Mouse (Mus musculus) erythroid progenitor cell, adult 5-6 weeks (primary cell): ENCODE measurements around the gene Ugt1a7c. TPM values are rescaled to one million over a fixed set of nuclear protein-coding genes. Genes with fewer than 3 reads are reported as not detected.
"Not testable (repeated sequence)": the region's sequence is repeated elsewhere in the genome, so short reads cannot be mapped to it uniquely, and the experiment has no call there.

Source experiments
- ATAC-seq: replicated peaks from 2 replicates; pipeline ENCODE4 v1.8.0; 2016; ENCODE audit warnings: moderate number of reproducible peaks, mild to moderate bottlenecking, moderate TSS enrichment, inconsistent platforms; ENCODE audit not compliant: poor library complexity, low FRiP score, severe bottlenecking
- total RNA-seq, 2 experiments: library from RNA; stranded (forward) in 1 of 2; stranded (reverse) in 1 of 2; fragments of 150-400 nt in 1 of 2; fragments of 186-747, 209-891 nt in 1 of 2; gene quantifications; 2 replicates each; pipeline versions ENCODE4 v1.2.3 to v1.2.4; 2015 to 2017; ENCODE audit warnings: low replicate concordance in 2 of 2

Gene Ugt1a7c
- total RNA-seq, 2 experiments from 2014 or later: 7.5 to 11.5 TPM

DNA sequence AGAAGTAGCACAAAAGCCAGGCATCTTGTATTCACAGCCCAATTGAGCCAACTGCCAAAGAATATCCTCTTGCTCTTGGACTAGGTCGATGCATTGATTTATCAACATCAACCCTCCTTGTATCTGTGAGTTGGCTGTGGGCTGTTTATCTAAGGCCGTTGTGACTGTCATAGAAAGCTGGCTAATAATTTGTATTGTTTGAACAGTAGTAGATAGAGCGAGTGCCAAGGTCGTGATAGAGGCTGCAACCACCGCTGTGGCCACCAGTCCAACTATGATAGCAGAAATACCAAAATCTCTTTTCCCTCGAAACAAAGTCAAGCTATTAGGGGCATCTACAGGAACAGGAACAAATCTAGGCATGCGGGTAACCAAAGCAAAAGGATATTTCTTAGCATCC, 77.3 kb downstream of the Ugt1a7c start:
- ATAC-seq: not testable (repeated sequence)

DNA sequence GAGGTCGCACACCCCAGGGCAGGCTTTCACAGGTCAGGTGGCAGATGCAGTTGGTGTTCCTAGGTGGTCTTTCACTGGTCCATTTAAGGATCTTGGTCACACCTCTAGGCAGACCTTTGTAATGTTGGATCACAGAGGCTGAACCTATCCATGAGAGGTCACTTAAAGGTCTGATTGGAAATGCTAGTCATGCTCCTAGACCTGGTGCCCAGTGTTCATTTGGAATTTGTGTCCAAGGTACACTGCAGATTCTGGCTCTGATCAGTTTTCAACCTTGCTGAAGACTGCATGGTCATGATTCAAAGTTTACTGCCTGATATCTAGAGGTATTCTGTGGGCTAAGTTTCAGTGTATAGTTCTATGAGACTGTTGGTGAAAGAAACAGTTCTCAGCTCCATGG, 84.8 kb downstream of the Ugt1a7c start:
- no peak for ATAC-seq

DNA sequence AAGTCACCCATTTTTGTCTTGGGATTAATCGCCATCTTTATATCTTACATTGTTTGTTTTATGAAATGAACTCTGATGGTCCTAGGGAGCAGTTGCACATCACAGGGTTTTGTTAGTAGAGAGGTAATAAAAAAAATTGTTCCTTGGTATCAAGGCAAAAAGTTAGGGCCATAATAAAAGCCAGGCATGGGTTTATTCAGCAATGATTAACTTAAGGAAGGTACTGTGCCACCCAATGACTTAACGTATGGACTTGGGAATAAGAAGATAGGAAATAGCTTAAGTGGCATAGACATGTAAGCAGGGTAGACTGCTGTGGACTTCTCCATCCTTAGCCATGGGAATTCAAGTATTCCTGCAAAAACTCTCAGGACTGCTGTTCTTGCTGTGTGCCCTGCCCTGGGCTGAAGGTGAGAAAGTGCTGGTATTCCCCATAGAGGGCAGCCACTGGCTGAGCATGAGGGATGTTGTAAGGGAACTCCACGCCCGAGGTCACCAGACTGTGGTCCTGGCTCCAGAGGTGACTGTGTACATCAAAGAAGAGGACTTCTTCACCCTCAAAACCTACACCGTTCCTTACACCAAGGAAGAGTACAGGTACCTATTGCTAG, 91.6 kb downstream of the Ugt1a7c start:
- ATAC-seq: no peak

DNA sequence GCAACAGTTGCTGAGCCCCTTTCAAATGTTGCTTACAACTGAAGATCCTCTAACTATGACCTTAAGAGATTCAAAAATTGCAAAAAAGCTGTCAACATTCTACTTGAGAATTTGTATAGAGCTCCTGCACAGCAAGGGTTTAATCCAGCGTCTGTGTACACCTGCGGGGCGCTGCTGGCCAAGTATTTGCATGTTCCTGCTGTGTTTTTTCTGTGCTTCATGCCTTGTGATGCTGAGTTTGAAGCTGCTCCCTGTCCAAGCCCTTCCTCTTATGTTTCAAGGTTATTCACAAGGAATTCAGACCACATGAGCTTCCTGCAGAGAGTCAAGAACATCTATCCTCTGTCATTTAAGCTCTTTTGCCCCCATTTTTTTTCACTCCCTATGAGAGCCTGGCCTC, 97.3 kb downstream of the Ugt1a7c start:
- no peak for ATAC-seq

DNA sequence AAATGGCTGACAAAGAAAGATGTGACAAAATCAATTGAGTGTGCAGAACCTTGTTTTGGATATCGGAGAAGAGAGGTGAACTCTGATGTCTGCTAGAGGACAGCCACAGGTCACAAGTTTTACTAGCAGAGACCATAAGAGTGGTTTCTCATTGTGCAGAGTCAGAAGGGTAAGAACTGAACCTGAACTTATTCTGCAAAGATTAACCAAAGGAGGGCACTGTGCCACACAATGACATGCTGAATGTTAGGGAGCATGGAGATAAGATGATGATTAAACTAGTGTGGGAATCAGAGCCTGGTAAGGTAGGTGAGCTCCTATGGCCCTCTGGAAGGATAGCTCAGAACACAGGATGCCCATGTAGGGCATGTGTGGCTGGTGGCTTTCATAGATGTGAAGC, 100.8 kb downstream of the Ugt1a7c start:
- no peak for ATAC-seq

DNA sequence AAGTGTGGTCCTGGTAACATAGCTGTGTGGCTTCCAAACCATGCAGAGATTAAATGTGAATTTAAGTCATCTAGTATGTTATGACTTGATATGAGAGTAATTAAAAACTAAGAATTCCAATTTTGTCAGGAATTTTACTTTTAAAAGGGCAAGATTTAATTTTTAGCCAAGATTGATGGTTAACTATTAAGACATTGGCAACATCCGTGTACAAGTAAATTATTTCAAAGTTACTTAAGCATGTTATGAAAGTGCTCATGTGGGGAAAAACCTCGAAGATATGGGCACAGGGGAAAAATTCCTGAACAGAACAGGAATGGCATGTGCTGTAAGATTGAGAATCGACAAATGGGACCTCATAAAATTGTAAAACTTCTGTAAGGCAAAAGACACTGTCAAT, 102.6 kb downstream of the Ugt1a7c start:
- ATAC-seq: no peak

DNA sequence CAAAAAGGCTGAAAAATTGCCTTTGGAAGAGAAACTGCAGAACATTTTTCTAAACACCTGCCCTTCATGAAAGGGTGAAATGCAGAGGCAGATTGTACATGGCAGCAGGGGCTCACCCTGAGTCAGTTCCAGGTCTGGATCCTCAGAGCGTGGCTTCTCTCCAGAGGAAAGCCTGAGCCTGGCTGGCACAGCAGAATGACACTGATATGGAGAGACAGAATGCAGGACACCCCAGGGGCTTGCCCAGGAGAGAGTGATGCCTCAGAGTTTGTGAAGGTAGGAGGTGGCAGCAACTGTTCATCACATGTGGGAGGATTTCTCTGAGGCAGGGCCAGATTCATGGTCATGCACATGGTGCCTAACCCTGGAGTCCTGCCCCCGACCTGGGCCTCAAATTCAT, 105.1 kb downstream of the Ugt1a7c start:
- ATAC-seq: no peak

DNA sequence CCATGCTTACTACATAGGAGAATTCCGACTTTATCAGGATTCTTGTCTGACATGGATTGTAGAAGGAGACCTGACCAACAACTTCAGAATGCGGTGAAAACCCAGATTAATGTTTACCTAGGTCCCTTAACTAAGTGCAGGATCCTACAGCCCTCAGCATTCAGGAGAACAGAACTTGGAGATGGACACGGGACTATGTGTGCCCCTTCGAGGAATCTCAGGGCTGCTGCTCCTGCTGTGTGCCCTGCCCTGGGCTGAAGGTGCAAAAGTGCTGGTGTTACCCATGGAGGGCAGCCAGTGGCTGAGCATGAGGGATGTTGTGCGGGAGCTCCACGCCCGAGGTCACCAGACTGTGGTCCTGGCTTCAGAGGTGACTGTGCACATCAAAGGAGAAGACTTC, 105.6 kb downstream of the Ugt1a7c start, which contains the start of gene Ugt1a2:
Ugt1a2 (plus strand) TSS at position 146 of the 400 bp plus-strand sequence.
- no peak for ATAC-seq

DNA sequence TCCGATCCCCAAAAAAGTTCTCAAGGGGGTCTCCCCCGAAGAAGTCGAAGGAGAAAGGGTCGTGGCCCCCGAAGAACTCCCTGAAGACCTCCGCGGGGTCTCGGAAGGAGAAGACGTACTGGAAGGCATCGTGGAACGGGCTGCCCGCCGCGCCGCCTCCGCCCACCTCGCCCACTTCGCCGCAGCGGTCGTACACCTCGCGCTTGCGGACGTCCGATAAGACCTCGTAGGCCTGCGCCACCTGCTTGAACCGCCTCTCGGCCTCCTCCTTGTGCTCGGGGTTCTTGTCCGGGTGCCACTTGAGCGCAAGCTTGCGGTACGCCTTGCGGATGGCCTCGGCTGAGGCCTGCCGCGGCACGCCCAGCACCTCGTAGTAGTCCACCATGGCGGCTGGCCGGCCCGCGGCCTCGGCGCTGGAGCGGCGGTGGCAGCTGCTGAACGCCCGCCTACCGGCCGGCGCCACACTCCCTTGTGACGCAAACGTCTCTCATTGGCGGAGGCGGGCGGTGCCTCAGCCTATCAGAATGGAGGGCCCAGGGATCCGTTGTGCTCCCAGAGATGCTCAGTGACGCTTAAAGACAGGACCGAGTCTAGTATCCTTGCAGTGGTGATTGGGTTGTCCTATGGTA, 110.5 kb downstream of the Ugt1a7c start, which contains the start of gene Dnajb3:
Dnajb3 (minus strand) TSS at position 489 of the 629 bp plus-strand sequence.
- ATAC-seq: peak; percentile 82

DNA sequence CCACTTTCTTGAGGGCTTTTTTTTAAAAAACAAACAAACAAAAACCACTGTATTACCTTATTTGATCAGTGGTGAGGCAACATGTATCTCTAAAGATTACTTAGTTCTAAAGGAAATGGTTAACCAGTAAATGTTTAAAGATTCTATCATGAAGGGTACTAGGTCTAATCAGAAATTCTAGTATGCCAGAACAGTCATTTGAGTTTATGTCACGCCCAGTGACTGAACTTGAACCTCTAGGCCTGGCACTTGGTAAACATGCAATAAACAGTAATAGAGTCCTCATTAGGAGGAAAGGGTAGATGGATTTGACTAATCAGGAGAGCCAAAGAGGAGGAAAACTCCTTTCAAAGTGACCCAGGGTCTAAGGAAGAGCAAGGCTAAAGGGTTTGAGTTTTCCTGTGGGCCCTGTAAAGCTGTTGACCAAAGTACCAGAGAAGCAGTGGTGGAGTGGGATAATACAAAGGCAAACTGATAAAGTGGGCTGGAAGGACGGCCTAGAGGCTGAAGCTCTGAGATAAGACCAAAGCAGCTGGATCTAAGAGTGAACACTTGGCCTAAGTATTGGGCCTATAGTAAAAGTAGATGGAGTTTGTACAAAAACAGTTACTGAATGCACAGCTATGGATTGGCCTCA, 112.1 kb downstream of the Ugt1a7c start:
- peak; percentile 82 for ATAC-seq

DNA sequence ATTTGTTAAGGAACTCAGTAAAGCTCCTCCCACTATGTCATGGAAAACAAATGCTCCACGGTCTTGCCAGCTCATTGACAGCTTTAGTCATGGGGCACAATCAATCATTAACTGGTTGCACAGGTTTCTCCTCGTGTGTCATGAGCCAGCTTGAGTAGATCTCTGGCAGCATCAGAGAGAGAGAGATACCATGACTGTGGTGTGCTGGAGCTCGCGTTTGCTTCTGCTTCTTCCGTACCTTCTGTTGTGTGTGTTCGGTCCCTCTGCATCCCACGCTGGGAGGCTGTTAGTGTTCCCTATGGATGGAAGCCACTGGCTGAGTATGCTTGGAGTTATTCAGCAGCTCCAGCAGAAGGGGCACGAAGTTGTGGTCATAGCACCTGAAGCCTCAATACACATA, 117.0 kb downstream of the Ugt1a7c start, which contains the start of gene Ugt1a1:
Ugt1a1 (plus strand) TSS at position 148 of the 400 bp plus-strand sequence.
- no peak for ATAC-seq

DNA sequence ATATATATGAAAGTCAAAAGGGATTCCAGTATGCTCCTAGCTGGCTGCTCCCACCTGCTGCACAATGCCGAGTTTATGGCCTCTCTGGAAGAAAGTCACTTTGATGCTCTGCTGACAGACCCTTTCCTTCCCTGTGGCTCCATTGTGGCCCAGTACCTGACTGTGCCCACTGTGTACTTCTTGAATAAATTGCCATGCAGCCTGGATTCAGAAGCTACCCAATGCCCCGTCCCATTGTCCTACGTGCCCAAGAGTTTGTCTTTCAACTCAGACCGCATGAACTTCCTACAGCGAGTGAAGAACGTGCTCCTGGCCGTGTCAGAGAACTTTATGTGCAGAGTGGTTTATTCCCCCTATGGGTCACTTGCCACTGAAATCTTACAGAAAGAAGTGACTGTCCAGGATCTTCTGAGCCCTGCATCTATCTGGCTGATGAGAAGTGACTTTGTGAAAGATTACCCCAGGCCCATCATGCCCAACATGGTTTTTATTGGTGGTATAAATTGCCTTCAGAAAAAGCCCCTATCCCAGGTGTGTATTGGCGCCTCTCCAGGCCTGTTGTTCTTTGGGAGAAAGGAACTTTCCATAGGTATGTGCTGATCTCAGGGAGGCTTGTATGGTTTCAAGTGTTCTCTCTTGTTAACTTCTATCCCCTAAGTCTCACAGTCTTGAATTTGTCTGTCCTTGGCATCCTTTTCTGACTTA, 117.6 kb downstream of the Ugt1a7c start:
- ATAC-seq: no peak

DNA sequence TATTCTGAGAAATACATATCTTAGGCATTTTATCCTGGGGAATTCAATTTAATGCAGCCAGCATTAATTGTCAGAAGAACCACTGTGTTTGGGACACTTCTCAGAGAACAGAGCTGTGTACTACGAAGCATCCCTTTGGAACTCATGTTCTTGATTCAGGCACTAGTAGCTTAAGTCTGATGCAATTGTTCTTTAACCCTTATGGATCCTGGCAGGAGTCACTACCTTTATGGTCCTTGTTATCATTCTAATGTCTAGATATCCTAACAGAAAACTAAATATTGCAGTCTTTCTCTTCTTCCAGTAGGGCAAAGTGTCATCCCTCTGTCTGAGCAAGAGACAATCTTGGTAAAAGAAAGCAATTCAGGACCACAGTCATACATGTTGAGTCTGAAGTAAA, 118.2 kb downstream of the Ugt1a7c start:
- no peak for ATAC-seq

DNA sequence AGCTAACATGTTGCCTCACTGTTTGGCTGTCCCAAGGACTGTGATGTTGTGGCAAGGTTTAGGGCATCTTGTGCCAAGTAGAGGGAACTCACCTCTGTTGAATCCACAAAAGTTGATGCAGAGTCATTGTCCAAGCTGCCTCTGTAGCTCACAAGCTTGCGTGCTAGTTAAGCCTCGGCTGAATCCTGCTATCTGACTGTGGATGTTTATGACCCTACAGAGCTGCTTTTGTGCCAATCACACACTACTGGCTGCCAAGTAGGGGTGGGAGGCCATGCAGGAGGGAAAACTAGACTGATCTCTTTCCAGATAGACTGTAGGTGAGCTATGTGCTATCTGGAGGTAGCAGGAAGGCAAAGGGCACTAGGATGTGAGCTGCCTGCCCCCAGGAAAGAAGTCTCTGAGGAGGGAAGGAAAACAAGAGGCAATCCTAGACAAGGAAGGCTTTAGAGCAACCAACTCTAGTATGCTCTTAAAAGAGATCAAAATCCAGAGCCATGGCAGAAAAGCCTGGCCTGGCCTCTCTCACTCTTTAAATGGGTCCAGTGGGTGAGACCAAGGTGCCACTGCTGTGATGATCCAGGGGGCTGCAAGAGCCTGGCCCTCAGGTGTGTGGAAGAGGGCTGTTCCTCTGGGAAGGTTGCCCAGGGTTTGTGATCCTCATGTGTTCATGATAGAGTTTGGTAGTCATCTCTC, 119.1 kb downstream of the Ugt1a7c start:
- ATAC-seq: no peak; the same call in 1 of the 2 replicates

DNA sequence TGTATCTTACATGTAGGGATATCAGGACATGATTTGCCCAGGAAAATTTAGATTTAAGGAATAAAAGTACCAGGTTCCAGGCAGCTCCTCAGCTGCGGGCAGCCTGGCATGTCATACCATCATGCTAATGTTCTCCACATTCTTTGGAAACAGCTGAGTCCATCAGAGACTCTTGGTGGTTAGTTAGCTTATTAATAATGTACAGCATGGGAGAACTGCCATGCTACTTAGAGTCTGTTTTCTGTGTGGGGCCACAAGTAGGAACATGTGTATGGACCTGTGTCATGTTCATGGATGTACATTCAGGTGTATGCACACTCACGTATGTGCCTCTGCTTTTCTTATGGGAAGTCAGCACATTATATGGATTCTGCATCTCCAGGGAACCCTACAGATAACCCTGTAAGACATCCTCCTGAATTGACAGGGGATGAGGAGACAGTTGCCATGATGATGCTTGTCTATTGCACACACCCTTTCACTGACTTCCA, 119.6 kb downstream of the Ugt1a7c start:
- no peak for ATAC-seq

DNA sequence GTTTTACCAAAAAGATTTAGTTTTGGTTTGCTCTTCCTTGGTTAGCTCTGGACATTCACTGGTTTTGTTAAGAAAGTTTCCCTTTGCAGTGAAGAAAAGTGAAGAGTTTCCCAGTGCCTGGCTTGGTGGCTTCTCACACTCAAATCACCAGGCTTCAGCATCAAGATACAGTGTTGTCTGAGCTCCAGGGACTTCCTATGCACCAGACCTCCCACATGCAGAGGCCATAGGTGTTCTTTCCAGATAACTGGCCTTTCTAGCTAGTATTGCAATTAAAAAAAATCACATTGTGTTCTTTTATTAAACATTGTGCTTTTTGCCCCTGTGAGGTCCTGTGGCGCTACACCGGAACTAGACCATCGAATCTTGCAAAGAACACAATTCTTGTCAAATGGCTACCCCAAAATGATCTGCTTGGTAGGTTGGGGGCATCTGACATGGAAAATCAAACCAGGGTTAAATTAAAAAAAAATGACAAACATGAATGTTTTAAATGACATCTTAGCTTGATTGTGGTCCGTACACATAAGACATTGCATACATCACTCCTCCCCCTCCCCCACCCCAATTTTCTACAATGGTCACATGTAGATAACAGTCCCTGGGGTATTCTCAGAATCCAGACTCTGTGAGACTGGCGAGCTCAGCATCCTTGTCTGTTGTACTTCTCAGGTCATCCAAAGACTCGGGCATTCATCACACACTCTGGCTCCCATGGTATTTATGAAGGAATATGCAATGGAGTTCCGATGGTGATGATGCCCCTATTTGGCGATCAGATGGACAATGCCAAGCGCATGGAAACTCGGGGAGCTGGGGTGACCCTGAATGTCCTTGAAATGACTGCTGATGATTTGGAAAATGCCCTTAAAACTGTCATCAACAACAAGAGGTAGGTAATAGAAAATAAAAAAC, 120.9 kb downstream of the Ugt1a7c start:
- ATAC-seq: no peak

DNA sequence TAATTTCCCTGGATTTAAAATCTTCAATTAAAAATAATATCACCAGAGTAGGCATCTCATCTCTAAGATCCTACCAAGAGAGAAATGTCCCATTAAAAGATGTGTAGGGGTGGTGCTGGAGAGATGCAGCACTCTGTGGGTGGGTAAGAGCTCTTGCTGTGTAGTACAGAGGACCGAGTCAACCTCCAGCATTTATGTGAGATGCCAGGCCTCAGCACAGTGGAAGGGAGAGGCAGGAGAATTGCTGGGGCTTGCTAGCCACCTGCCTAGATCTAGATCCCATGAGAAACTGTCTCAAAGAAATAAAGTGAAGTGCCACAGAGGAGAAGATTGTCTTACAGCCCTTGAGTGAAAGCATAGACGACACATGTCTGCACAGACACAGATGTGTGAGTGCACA, 121.7 kb downstream of the Ugt1a7c start:
- ATAC-seq: no peak

DNA sequence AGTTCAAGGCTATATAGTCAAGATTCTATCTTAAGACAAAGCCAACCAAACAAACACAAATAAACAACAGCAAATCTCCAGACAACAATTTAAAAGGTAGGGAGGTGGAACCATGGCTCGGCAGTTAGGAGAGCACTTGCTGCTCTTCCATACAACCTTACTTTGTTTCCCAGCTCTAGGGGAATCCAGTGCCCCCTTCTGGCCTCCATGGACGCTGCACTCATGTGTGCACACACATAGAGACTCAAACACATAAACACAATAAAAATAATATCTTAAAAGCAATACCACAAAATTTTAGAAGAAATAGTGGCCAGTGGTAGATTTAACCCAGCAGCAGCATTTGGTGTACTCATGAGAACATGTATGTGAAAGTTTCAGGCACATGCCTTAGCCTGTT, 122.3 kb downstream of the Ugt1a7c start:
- ATAC-seq: no peak

DNA sequence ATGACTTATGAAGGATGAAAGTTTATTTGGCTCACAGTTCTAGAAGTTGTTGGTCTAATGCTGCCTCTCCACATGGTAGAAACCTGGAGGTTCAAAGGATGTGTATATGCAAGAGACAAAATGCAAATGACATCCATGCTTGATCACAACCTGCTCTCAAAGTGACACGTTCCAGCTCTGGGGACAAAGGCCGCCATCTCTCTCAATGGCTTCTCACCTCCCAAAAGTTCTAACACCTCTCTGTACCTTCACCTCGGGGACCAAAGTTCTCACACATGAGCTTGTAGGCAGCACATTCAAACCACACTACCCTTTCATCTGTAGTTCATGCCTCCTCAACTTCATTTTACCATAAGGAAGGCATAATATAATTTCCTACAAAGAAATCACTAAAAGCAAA, 122.7 kb downstream of the Ugt1a7c start:
- ATAC-seq: no peak
